Mouse (Mus musculus): ENCODE results near the gene Celf3.

- TF ChIP-seq CTCF (IDR thresholded peaks at IDR 0.05; ENCODE audit: extremely low read depth, insufficient read depth, low read length): no peak
- no peak for TF ChIP-seq POLR2A (IDR thresholded peaks at IDR 0.05; ENCODE audit: extremely low read depth, insufficient read depth, low read length)
Observed at GRCm38 (mm10) chr3:94537187-94537586, 59.1 kb downstream of the Celf3 start.

All from cortical plate, adult 2 months (tissue).